Mouse (Mus musculus) intestine, embryonic 16.5 days (tissue): ENCODE results near the gene Trappc3l. TPM values are rescaled to one million over a fixed set of nuclear protein-coding genes. Genes with fewer than 3 reads are reported as not detected.

ENCODE experiments used
- ATAC-seq: fragments of 200-750 bp; cut with Nextera tagmentation; 2 replicates; pipeline ENCODE4 v1.8.0; 2017; ENCODE audit warnings: moderate TSS enrichment, moderate library complexity
- H3K27ac ChIP-seq: fragments of 300-500 bp; sonication (generic); 2 replicates; pipeline ENCODE4 v1.5.1; 2014; ENCODE audit warnings: mild to moderate bottlenecking, low read length
- H3K27me3 ChIP-seq: fragments of 300-500 bp; sonication (generic); replicated peaks from 2 replicates; pipeline ENCODE4 v1.6.1; 2014; ENCODE audit warnings: low read length, control low read depth, mixed read lengths; ENCODE audit not compliant: control insufficient read depth, insufficient read depth
- H3K36me3 ChIP-seq: fragments of 300-500 bp; sonication (generic); 2 replicates; pipeline ENCODE4 v1.6.1; 2014; ENCODE audit warnings: low read length, control low read depth; ENCODE audit not compliant: control insufficient read depth, insufficient read depth
- H3K4me1 ChIP-seq: fragments of 300-500 bp; sonication (generic); 2 replicates; pipeline ENCODE4 v1.6.1; 2014; ENCODE audit warnings: low read length, control low read depth, mixed read lengths; ENCODE audit not compliant: control insufficient read depth, insufficient read depth
- H3K4me2 ChIP-seq: fragments of 300-500 bp; sonication (generic); 2 replicates; pipeline ENCODE4 v1.6.1; 2014; ENCODE audit warnings: low read depth, low read length, control low read depth
- H3K4me3 ChIP-seq: fragments of 300-500 bp; sonication (generic); 2 replicates; pipeline ENCODE4 v1.5.1; 2014; ENCODE audit warnings: mild to moderate bottlenecking, low read length
- H3K9ac ChIP-seq: fragments of 300-500 bp; sonication (generic); 2 replicates; pipeline ENCODE4 v1.6.1; 2014; ENCODE audit warnings: low read depth, low read length
- H3K9me3 ChIP-seq: fragments of 300-500 bp; sonication (generic); 2 replicates; pipeline ENCODE4 v1.6.1; 2016; ENCODE audit warnings: low read length, control low read depth; ENCODE audit not compliant: control insufficient read depth
- WGBS: fragments of 180-500 bp; shearing (Covaris S2); extraction: QIAGEN DNeasy Blood & Tissue Kit; methylation state at CpG from one replicate; pipeline ENCODE4 v1.1.7; 2014; 5-methylcytosine and 5-hydroxymethylcytosine counted together
- polyA plus RNA-seq: library from polyadenylated mRNA; unstranded; fragments of >200 nt; fragmentation: Nextera tagmentation; extraction: Ambion mirVana; gene quantifications from 2 replicates; pipeline ENCODE4 v1.2.1, GENCODE M21; 2015

Gene Trappc3l
- polyA plus RNA-seq, 1 experiment from 2014 or later: not detected

DNA sequence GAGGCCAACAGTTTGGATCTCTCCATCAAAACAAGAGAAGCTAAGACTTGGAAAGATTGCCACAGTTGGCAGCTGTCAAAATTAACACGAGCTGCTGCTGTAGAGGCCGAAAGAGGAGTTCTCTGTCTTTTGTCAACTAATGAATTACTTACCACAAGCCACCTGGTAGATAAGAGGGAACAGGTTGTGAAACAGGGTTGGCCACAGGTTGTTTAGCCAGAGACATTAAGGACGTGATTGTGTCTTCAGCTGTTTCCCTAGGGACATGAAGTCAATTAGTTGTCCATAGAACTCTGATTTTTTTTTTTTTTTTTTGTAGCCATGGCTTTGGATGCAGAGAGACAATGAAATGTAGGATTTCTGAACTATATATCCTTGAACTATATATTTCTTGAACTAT lies 79.7 kb downstream of the Trappc3l start:
- H3K27ac ChIP-seq: no peak overlapping the region
- H3K4me3 ChIP-seq: no peak overlapping the region
- no peak overlapping the region for H3K4me2 ChIP-seq
- no peak for ATAC-seq
- 33% methylated on average over 3 of the region's 3 CpGs for WGBS
- H3K9ac ChIP-seq: no peak overlapping the region
- no peaks in the 10 kb centered on the region for H3K36me3 ChIP-seq
- H3K4me1 ChIP-seq: no peaks in the 10 kb centered on the region
- no peaks in the 10 kb centered on the region for H3K9me3 ChIP-seq
- no peaks in the 10 kb centered on the region for H3K27me3 ChIP-seq

DNA sequence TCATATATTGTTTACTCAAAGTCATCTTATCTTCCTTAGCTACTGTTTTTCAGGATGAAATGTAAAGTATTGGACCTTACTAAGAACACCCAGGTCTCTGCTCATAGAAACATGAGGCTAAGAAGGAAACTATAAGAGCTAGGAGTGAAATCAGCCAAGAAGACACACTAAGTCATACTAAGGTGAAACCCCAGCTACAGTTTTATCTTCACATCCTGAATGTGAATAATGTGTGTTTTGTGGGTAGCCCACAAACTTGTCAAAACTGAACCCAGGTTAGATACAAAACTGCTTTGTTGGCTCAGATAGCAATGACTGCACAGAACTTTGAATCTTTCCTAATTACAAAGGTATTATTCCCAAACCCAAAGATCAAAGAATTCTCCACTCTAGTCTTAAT lies 80.4 kb downstream of the Trappc3l start:
- Histone ChIP-seq H3K27ac (no peak overlapping the region), H3K27me3 (no peaks in the 10 kb centered on the region), H3K4me2 (no peak overlapping the region), H3K4me1 (no peaks in the 10 kb centered on the region), H3K9ac (no peak overlapping the region), H3K4me3 (no peak overlapping the region), H3K36me3 (no peaks in the 10 kb centered on the region), H3K9me3 (no peaks in the 10 kb centered on the region)
- ATAC-seq: no peak

DNA sequence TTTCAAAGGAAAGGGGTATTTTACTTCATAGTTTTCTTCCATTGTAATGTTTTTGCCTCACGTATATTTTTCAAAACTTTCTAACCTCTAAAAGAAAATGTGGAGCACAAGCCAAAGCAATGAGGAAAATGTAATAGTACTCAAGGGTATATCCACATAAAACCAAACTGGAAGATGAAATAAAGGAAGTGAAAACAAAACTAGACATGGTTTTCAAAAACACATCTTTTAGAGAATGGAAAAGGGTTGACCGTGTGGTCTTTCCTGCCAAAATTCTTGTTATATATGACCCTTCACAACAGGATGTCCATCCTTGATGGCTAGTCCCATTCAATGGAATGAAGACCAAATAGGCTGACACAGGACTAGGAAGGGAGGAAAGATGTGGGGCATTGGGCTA lies 81.0 kb downstream of the Trappc3l start:
- no peak overlapping the region for H3K4me3 ChIP-seq
- 88% methylated on average over 2 of the region's 2 CpGs for WGBS

DNA sequence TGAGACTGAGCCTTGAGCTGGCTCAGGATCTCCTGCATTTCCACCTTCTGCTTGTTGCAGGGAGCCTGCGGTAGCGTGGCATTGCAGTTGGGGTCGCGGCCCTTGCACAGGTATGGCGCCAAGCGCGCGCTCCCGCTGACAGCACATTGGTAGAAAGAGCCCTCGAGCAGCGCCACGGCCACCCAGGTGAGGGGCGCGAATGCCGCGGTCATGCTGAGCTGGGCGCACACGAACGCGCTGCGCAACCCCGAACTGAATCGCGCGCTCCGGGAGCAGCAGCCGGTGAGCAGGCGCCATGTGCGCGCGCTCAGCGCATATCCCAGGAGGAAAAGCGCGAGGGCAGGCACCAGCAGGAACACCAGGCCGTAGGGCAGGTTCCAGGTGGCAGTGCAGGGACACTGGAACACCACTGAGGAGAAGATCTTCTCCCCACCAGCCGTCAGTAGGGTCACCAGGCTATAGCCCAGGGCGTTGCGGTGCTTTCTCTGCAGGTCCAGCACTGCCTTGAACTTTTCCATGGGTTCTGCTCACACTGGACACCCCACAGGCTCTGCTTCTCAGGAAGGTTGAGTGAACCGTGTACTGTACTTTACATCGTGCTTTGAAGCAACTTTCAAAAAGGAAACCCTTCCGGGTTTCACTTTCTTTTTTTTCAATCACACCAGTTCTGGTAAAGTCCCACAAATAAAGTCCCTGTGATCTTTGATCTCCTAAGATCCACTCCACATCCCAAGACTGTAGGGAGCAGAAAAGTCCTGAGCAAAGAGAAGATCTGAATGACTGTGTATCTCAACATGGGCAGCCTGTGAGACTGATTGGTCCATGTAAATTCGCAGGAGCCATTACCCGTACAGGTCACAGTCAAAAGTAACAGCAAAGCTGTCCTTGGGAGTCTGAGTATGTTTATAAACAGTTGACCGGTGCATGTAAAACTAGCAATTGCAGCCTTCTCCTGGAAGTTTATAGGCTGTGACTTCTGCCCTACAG lies 90.3 kb downstream of the Trappc3l start, which contains the start of gene Calhm6:
TSS of gene Calhm6 (minus strand) at position 593 of the 987 bp plus-strand sequence.
- Histone ChIP-seq H3K4me1 (no peaks in the 10 kb centered on the region; the same call in 1 of the 2 replicates), H3K27me3 (no peaks in the 10 kb centered on the region), H3K27ac (no peak within 1 kb of the TSS), H3K4me3 (peak within 1 kb of the TSS; percentile 61), H3K36me3 (no peaks in the 10 kb centered on the region), H3K9me3 (no peaks in the 10 kb centered on the region), H3K9ac (peak within 1 kb of the TSS; percentile 64), H3K4me2 (peak within 1 kb of the TSS; percentile 97)
- 16% methylated on average over 44 of the region's 44 CpGs for WGBS
- peak; percentile 89 for ATAC-seq

More for the DNA sequence above, 81.0 kb downstream of the Trappc3l start:
- Histone ChIP-seq H3K36me3 (no peaks in the 10 kb centered on the region), H3K27me3 (no peaks in the 10 kb centered on the region), H3K4me2 (no peak overlapping the region), H3K27ac (no peak overlapping the region), H3K9me3 (no peaks in the 10 kb centered on the region), H3K4me1 (no peaks in the 10 kb centered on the region), H3K9ac (no peak overlapping the region)
- ATAC-seq: no peak

DNA sequence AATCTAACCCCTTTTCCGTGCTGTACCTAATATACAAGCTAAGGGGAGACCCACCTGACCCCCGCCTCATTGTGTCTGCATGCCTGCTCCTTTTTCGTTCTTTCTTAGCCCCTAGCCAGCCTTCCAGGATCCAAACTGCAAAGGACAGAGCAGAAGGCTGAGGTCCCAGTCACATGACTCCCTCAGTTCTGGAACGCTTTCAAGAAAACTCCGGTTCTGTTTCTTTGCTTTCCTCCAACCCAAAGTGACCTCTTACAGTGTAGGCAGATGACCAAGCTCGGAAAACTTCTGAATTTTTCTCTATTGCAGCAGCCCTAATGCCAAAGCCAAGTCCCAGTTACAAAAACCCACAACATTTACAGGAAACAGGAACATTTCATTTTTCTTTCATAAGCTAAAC lies 91.0 kb downstream of the Trappc3l start:
- H3K9me3 ChIP-seq: no peaks in the 10 kb centered on the region
- no peak for ATAC-seq
- no peaks in the 10 kb centered on the region for H3K27me3 ChIP-seq
- WGBS: 71% methylated on average over 6 of the region's 6 CpGs
- no peak overlapping the region for H3K9ac ChIP-seq
- H3K4me3 ChIP-seq: no peak overlapping the region
- no peak overlapping the region for H3K27ac ChIP-seq
- H3K36me3 ChIP-seq: no peaks in the 10 kb centered on the region
- H3K4me1 ChIP-seq: no peaks in the 10 kb centered on the region; the same call in 1 of the 2 replicates
- no peak overlapping the region for H3K4me2 ChIP-seq

DNA sequence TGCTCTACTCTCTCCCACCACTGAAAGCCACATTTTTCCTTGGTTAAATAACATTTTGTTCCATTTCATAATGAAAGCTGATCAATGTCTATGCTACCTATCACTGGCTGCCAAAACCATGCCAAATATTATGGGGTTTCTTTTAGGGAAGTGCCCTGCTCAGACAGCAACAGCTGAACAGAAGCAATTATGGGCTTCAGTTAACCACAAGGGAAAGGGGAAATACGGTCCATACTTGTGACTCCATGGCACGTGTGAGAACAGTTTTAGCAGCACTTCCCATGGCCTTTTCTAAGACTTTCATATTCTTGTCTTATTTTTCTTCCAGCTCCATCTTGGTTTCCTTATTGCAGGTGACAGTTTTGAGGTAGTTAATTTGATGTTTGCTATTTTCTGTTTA lies 94.0 kb downstream of the Trappc3l start:
- H3K4me3 ChIP-seq: no peak overlapping the region
- no peak overlapping the region for H3K9ac ChIP-seq
- no peak overlapping the region for H3K27ac ChIP-seq
- no peaks in the 10 kb centered on the region for H3K9me3 ChIP-seq
- WGBS: 72% methylated on average over 2 of the region's 2 CpGs
- H3K4me2 ChIP-seq: no peak overlapping the region
- H3K4me1 ChIP-seq: no peaks in the 10 kb centered on the region; the same call in 1 of the 2 replicates
- no peaks in the 10 kb centered on the region for H3K27me3 ChIP-seq
- no peak for ATAC-seq
- H3K36me3 ChIP-seq: no peaks in the 10 kb centered on the region

DNA sequence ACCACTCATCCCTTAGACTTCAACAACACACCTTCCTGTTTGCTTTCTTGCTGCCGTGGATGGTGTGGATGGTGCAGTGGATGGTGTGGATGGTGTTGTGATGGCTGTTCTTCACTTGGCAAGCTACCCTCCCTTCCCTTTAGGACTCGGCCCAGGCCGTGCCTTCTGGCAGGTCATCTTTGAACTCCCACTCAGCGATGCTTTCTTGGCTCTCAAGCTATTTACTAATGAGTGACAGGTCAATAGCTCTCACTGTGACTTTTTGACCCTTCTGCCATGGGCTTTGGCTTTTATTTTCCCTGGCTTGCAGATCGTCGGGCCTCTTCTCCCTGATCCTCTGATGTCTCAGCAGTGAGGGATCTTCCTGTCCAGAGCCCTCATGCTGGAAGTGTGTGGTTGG lies 99.0 kb downstream of the Trappc3l start:
- H3K9me3 ChIP-seq: no peaks in the 10 kb centered on the region
- H3K4me3 ChIP-seq: no peak overlapping the region
- no peak overlapping the region for H3K9ac ChIP-seq
- WGBS: 26% methylated on average over 6 of the region's 6 CpGs
- H3K4me2 ChIP-seq: no peak overlapping the region
- no peak for ATAC-seq
- no peaks in the 10 kb centered on the region for H3K36me3 ChIP-seq
- no peaks in the 10 kb centered on the region for H3K27me3 ChIP-seq
- H3K4me1 ChIP-seq: no peaks in the 10 kb centered on the region
- H3K27ac ChIP-seq: no peak overlapping the region

DNA sequence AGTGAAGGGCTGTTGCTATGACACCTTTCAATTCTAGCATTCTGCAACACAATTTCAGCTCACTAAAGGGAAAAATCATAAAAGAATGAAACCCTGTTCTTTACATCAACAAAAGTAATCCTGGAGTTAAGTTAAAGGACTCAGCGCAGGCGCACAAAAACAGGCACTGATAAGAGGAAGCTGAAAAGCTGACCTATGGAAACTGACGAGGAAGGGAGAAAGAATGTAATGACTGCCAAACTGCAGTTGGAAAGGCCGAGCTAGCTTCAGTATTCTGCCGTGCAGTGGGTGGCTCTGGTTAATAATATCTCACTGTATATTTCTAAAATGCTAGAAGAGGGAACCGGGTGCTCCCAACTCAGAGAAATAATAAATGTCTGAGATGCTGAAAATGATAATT lies 100.6 kb downstream of the Trappc3l start:
- H3K27ac ChIP-seq: no peak overlapping the region
- H3K9me3 ChIP-seq: no peaks in the 10 kb centered on the region
- WGBS: 49% methylated on average over 6 of the region's 6 CpGs
- H3K9ac ChIP-seq: no peak overlapping the region
- no peaks in the 10 kb centered on the region for H3K36me3 ChIP-seq
- ATAC-seq: no peak
- H3K4me3 ChIP-seq: no peak overlapping the region
- H3K27me3 ChIP-seq: no peaks in the 10 kb centered on the region
- H3K4me1 ChIP-seq: no peaks in the 10 kb centered on the region
- no peak overlapping the region for H3K4me2 ChIP-seq

DNA sequence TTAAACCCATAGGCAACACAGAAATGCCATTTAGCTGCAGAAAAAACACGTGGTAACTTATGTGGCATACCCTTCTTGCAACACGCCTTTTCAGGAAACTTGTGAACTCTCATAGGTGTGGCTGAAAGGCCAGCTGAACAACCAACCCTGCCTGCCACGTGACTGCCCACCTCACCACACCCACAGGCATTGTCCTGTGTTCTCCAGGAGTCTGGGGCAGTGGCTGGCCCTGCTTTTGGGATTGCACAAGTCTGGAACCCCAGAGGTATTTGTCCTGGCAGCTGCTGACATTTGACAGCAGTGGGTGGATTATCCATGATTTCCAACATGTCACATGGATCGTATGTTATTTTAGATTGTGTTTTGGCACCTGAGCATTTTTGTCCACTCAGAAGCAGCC lies 102.4 kb downstream of the Trappc3l start:
- peak; percentile 33; the same call in 1 of the 2 replicates for ATAC-seq
- Histone ChIP-seq H3K27me3 (no peaks in the 10 kb centered on the region), H3K27ac (no peak overlapping the region), H3K9me3 (no peaks in the 10 kb centered on the region), H3K4me1 (no peaks in the 10 kb centered on the region), H3K4me2 (no peak overlapping the region), H3K9ac (no peak overlapping the region), H3K4me3 (no peak overlapping the region), H3K36me3 (no peaks in the 10 kb centered on the region)
- 61% methylated on average over 4 of the region's 4 CpGs for WGBS
